Mouse (Mus musculus): ENCODE measurements at regions not wholly inside any gene's neighbourhood (a gene's known extent, or its start where the extent isn't known, plus 50 kb on each side); places are given as distances from the start of the nearest gene placed in this dataset.
"Not testable (repeated sequence)": the region's sequence is repeated elsewhere in the genome, so short reads cannot be mapped to it uniquely, and the experiment has no call there.

GRCm38 (mm10) chr14:19327321-19327720, 91.4 kb downstream of the Gm21738 start:
- no peak for DNase-seq (ENCODE audit: extremely low spot score in 1 of 2, low spot score in 1 of 2)

- no peak for DNase-seq (ENCODE audit: extremely low spot score in 1 of 2, low spot score in 1 of 2)
These were observed 107.1 kb downstream of the Gm21738 start for GRCm38 (mm10) chr14:19311614-19312013.

GRCm38 (mm10) chr14:19302859-19303258, 115.9 kb downstream of the Gm21738 start:
- not testable (repeated sequence) for DNase-seq (ENCODE audit: extremely low spot score in 1 of 2, low spot score in 1 of 2)

- no peak for DNase-seq (ENCODE audit: extremely low spot score in 1 of 2, low spot score in 1 of 2)
These were observed 139.6 kb downstream of the Gm21738 start for GRCm38 (mm10) chr14:19279096-19279495.

- DNase-seq (ENCODE audit: extremely low spot score in 1 of 2, low spot score in 1 of 2) = peak; percentile 16 to 67
These were observed 140.8 kb downstream of the Gm21738 start for GRCm38 (mm10) chr14:19277777-19278385.
